Mouse (Mus musculus): ENCODE results near the gene Tppp. TPM values are rescaled to one million over a fixed set of nuclear protein-coding genes. Genes with fewer than 3 reads are reported as not detected.

Tppp gene
- 36.5 and 39.8 TPM in 2 replicates for polyA plus RNA-seq (2012; rRNA removed)

DNA sequence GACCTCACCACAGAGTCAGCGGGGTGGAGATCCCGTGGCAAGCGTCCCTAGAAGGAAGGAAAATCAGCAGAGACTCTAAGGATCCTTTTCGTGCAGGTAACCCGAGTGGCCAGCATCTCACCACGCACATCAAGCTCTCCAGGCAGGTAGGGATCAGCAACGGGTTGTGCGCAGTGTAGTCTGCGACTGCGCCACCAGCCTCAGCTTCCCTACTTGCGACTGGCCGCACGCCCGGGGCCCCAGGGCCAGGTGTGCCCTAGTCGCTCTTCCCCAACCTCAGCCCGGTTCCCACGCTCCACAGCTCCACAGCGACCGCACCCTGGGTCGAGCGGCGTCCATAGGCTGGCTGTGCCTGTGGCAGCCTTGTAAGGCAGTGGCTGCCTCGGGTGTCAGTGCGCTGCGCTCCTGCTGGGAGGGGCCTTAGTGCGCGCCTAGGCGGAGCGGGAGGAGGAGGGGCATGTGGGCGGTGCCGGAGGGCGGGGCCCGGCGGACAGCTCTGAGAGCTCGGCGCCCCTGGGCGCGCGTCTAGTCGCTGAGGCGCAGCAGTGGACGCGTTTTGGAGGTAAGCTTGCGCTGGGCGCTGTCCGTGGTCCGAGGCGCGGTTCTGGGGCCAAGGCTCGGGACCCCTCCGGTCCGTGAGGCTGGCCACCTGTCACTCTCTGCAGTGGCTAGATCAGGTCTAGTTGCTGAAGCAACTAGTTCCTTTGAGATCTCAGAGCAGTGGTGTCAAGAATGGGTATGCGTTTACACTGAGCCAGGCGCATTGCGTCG is at the start of gene Tppp:
TSS of gene Tppp (plus strand) at position 460 of the 771 bp plus-strand sequence.

DNA sequence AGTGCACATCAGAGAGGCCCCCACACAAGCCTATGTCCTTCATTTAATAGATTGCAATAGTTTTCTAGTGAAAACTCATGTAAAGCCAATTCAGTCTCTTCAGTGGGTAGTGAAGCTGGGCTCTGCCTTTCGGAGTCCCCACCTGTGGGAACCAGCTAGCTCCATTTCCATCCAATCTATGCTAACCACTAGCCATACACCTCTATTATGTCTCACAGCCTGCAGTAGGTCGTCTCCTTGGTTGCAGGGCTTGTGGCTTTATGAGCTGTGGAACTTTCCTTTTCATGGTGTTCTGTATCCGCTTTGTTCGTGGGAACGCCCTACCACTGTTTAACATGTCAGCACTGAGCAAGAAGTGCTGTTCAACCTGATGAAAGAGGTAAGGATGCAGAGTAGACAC is 45.7 kb upstream of the Tppp start, which contains the start of gene Zdhhc11:
TSS of gene Zdhhc11 (plus strand) at position 301 of the 400 bp plus-strand sequence.

DNA sequence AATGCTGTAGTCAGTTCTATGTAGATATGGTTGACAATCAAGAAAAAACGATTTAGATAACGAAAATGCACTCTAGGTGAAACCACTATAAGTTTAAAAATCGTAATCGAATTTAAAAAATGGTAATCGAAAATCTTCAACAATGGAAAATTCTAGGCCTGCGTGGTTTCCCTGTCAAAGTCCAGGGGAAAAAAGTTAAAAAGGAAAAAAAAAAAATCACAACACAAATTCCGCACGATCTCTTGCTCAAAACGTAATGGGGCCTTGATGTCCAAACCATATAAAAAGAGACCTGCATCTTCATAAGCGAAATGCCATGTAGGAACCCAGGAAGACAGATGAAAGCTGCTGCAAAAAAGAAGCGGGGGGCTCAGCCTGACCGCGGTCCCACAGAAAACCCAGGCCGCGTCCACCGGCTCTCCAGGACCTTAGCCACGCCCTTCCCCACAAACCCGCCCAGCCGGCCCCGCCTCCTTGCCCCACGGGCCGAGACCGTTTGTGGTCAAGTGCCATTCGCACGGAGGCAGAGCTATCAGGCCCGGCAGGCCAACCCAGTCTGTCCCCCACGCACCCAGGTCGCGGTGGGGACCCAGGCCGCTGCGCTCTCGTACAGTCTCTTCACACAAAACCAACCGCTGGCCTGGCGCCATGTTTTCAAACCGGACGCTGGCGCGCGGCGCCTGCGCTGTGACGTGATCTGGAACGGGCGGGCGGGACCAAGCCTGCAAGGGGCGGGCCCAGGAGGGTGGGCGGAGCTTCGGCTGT is 52.6 kb downstream of the Tppp start, which contains the start of gene Cep72:
TSS of gene Cep72 (minus strand) at position 687 of the 765 bp plus-strand sequence.

Other genes with a start within 250 kb of the Tppp start
- gene Nkd2, start 161.8 kb upstream of the Tppp start, polyA plus RNA-seq (2012; rRNA removed): 14.3 and 17.2 TPM in 2 replicates
- gene Trip13, start 71.6 kb upstream of the Tppp start, polyA plus RNA-seq (2012; rRNA removed): 0.49 and 1.2 TPM in 2 replicates
- 19.6 and 20.2 TPM in 2 replicates for gene Brd9, start 71.6 kb upstream of the Tppp start, polyA plus RNA-seq (2012; rRNA removed)
- gene Zdhhc11, start 45.6 kb upstream of the Tppp start, polyA plus RNA-seq (2012; rRNA removed): not detected in 2 replicates
- 2.0 and 2.5 TPM in 2 replicates for gene Cep72, start 52.9 kb downstream of the Tppp start, polyA plus RNA-seq (2012; rRNA removed)
- 117 and 152 TPM in 2 replicates for gene Slc9a3, start 112.0 kb downstream of the Tppp start, polyA plus RNA-seq (2012; rRNA removed)
- gene Exoc3, start 199.3 kb downstream of the Tppp start, polyA plus RNA-seq (2012; rRNA removed): 32.9 and 34.1 TPM in 2 replicates

All from colon, adult 2 months (tissue).